Mouse (Mus musculus): Measurements from ENCODE around the gene B3glct. TPM values are rescaled to one million over a fixed set of nuclear protein-coding genes. Genes with fewer than 3 reads are reported as not detected.

Gene B3glct
- polyA plus RNA-seq, 1 experiment from 2014 or later, result 13.8 TPM

- Histone ChIP-seq H3K27me3 (ENCODE audit: control insufficient read depth, insufficient read depth, low read depth, low read length) (no peaks in the 10 kb centered on the region), H3K9ac (ENCODE audit: low read length) (no peak overlapping the region), H3K4me3 (ENCODE audit: low read length) (no peak overlapping the region), H3K27ac (ENCODE audit: low read length) (no peak overlapping the region), H3K9me3 (ENCODE audit: control insufficient read depth, low read length) (no peaks in the 10 kb centered on the region), H3K4me2 (ENCODE audit: low read depth, low read length) (no peak overlapping the region), H3K36me3 (ENCODE audit: control insufficient read depth, insufficient read depth, low read length) (no peaks in the 10 kb centered on the region), H3K4me1 (replicated peaks; ENCODE audit: control insufficient read depth, insufficient read depth, low read length) (no peaks in the 10 kb centered on the region)
- WGBS, result 70% methylated on average over 8 of the region's 8 CpGs
- ATAC-seq (ENCODE audit: low read depth), result no peak
Measured at GRCm38 (mm10) chr5:149767116-149767515, 89.1 kb downstream of the B3glct start.

GRCm38 (mm10) chr5:149767651-149768301 is 89.7 kb downstream of the B3glct start:
- Histone ChIP-seq H3K4me3 (ENCODE audit: low read length) (no peak overlapping the region), H3K9ac (ENCODE audit: low read length) (no peak overlapping the region), H3K27me3 (ENCODE audit: control insufficient read depth, insufficient read depth, low read depth, low read length) (no peaks in the 10 kb centered on the region), H3K9me3 (ENCODE audit: control insufficient read depth, low read length) (no peaks in the 10 kb centered on the region), H3K27ac (ENCODE audit: low read length) (no peak overlapping the region), H3K36me3 (ENCODE audit: control insufficient read depth, insufficient read depth, low read length) (no peaks in the 10 kb centered on the region), H3K4me1 (replicated peaks; ENCODE audit: control insufficient read depth, insufficient read depth, low read length) (no peaks in the 10 kb centered on the region), H3K4me2 (ENCODE audit: low read depth, low read length) (no peak overlapping the region)
- 69% methylated on average over 5 of the region's 5 CpGs for WGBS
- no peak for ATAC-seq (ENCODE audit: low read depth)

GRCm38 (mm10) chr5:149769666-149770065 is 91.6 kb downstream of the B3glct start:
- 95% methylated on average over 8 of the region's 8 CpGs for WGBS
- Histone ChIP-seq H3K4me3 (ENCODE audit: low read length) (no peak overlapping the region), H3K27ac (ENCODE audit: low read length) (no peak overlapping the region), H3K36me3 (ENCODE audit: control insufficient read depth, insufficient read depth, low read length) (no peaks in the 10 kb centered on the region), H3K4me1 (replicated peaks; ENCODE audit: control insufficient read depth, insufficient read depth, low read length) (no peaks in the 10 kb centered on the region), H3K27me3 (ENCODE audit: control insufficient read depth, insufficient read depth, low read depth, low read length) (no peaks in the 10 kb centered on the region), H3K9ac (ENCODE audit: low read length) (no peak overlapping the region), H3K9me3 (ENCODE audit: control insufficient read depth, low read length) (no peaks in the 10 kb centered on the region), H3K4me2 (ENCODE audit: low read depth, low read length) (no peak overlapping the region)
- ATAC-seq (ENCODE audit: low read depth), result no peak

DNA sequence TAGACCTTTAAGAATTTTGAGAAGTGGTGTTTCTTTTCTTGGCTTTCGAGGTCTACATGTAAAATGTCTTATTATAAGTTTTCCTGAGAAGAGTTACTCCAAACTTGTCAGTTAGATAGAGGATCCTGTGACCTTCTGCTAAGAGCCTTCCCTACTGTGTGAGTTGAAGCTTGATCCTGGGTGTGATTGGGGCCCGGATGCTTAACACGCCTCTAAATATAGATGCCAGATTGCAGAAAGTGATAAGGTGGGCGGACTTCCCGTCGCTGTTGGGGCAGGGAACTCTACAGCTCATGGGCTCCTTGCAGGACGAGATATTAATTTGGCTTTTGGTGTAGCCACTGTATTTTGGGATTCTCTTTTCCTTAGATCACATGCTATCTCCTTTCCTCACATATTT is 98.0 kb downstream of the B3glct start:
- Histone ChIP-seq H3K9me3 (ENCODE audit: control insufficient read depth, low read length) (peaks cover 4% of the 10 kb centered on the region; the same call in 1 of the 2 replicates), H3K9ac (ENCODE audit: low read length) (no peak overlapping the region), H3K4me2 (ENCODE audit: low read depth, low read length) (no peak overlapping the region), H3K36me3 (ENCODE audit: control insufficient read depth, insufficient read depth, low read length) (no peaks in the 10 kb centered on the region), H3K4me3 (ENCODE audit: low read length) (no peak overlapping the region), H3K4me1 (replicated peaks; ENCODE audit: control insufficient read depth, insufficient read depth, low read length) (no peaks in the 10 kb centered on the region), H3K27ac (ENCODE audit: low read length) (no peak overlapping the region), H3K27me3 (ENCODE audit: control insufficient read depth, insufficient read depth, low read depth, low read length) (no peaks in the 10 kb centered on the region)
- WGBS, result 57% methylated on average over 7 of the region's 7 CpGs
- ATAC-seq (ENCODE audit: low read depth), result no peak

GRCm38 (mm10) chr5:149779740-149780139 is 101.7 kb downstream of the B3glct start:
- peaks cover 4% of the 10 kb centered on the region; the same call in 1 of the 2 replicates for H3K9me3 ChIP-seq (ENCODE audit: control insufficient read depth, low read length)
- no peaks in the 10 kb centered on the region for H3K4me1 ChIP-seq (replicated peaks; ENCODE audit: control insufficient read depth, insufficient read depth, low read length)
- H3K27ac ChIP-seq (ENCODE audit: low read length), result no peak overlapping the region
- 94% methylated on average over 6 of the region's 6 CpGs for WGBS
- no peak overlapping the region for H3K9ac ChIP-seq (ENCODE audit: low read length)
- ATAC-seq (ENCODE audit: low read depth), result no peak
- no peak overlapping the region for H3K4me3 ChIP-seq (ENCODE audit: low read length)
- no peaks in the 10 kb centered on the region for H3K36me3 ChIP-seq (ENCODE audit: control insufficient read depth, insufficient read depth, low read length)
- H3K27me3 ChIP-seq (ENCODE audit: control insufficient read depth, insufficient read depth, low read depth, low read length), result no peaks in the 10 kb centered on the region
- H3K4me2 ChIP-seq (ENCODE audit: low read depth, low read length), result no peak overlapping the region

- Histone ChIP-seq H3K27me3 (ENCODE audit: control insufficient read depth, insufficient read depth, low read depth, low read length) (no peaks in the 10 kb centered on the region), H3K36me3 (ENCODE audit: control insufficient read depth, insufficient read depth, low read length) (no peaks in the 10 kb centered on the region), H3K4me1 (replicated peaks; ENCODE audit: control insufficient read depth, insufficient read depth, low read length) (no peaks in the 10 kb centered on the region), H3K4me2 (ENCODE audit: low read depth, low read length) (no peak overlapping the region), H3K9me3 (ENCODE audit: control insufficient read depth, low read length) (peaks cover 7% of the 10 kb centered on the region; the same call in 1 of the 2 replicates), H3K9ac (ENCODE audit: low read length) (no peak overlapping the region), H3K4me3 (ENCODE audit: low read length) (no peak overlapping the region), H3K27ac (ENCODE audit: low read length) (no peak overlapping the region)
- 92% methylated on average over 2 of the region's 2 CpGs for WGBS
- no peak for ATAC-seq (ENCODE audit: low read depth)
Measured at GRCm38 (mm10) chr5:149780411-149780810, 102.4 kb downstream of the B3glct start.

DNA sequence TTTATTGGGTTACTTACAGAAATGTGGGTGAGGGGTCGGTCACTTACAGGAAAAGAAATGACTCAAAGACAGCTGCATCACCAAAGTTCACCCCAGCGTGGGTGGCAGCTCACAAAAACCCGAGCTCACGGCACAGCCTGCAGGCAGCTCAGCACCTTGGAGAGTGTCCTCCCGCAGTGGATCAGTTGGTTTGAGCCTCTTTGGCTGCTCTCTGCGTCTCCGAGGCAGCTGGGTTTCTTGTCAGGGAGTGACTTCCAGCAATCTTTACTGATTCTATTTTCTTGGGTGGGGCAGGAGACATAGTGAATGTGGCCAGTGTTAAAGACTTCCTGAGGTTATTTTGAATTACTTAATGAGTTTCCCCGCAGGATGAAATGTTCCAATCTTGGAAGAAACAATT is 112.1 kb downstream of the B3glct start:
- no peaks in the 10 kb centered on the region for H3K36me3 ChIP-seq (ENCODE audit: control insufficient read depth, insufficient read depth, low read length)
- no peaks in the 10 kb centered on the region for H3K27me3 ChIP-seq (ENCODE audit: control insufficient read depth, insufficient read depth, low read depth, low read length)
- no peak overlapping the region for H3K4me3 ChIP-seq (ENCODE audit: low read length)
- no peak overlapping the region for H3K9ac ChIP-seq (ENCODE audit: low read length)
- no peak overlapping the region for H3K4me2 ChIP-seq (ENCODE audit: low read depth, low read length)
- H3K27ac ChIP-seq (ENCODE audit: low read length), result no peak overlapping the region
- no peak for ATAC-seq (ENCODE audit: low read depth)
- H3K4me1 ChIP-seq (replicated peaks; ENCODE audit: control insufficient read depth, insufficient read depth, low read length), result no peaks in the 10 kb centered on the region
- 18% methylated on average over 8 of the region's 8 CpGs for WGBS
- H3K9me3 ChIP-seq (ENCODE audit: control insufficient read depth, low read length), result peaks cover 12% of the 10 kb centered on the region

DNA sequence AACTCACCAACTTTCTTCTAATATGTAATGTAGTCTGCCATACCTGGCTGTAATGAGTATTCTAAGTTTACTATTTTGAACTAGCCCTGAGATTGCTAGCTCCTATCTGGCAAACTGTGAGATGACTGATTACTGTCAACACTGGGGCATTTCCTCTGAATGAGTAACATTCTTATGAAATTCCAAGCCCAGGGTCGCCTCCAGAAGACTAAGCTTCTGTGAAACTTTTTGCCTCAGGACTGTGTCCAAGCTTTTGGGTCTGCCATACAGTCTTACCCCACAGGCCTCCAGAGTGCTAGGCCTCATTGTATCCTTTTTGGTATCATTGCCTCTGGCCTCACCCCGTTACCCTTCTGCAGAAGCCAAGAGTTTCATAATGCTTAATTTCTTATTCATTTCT is 132.0 kb downstream of the B3glct start:
- Histone ChIP-seq H3K4me3 (ENCODE audit: low read length) (no peak overlapping the region), H3K27me3 (ENCODE audit: control insufficient read depth, insufficient read depth, low read depth, low read length) (no peaks in the 10 kb centered on the region), H3K4me1 (replicated peaks; ENCODE audit: control insufficient read depth, insufficient read depth, low read length) (no peaks in the 10 kb centered on the region), H3K36me3 (ENCODE audit: control insufficient read depth, insufficient read depth, low read length) (no peaks in the 10 kb centered on the region), H3K9me3 (ENCODE audit: control insufficient read depth, low read length) (no peaks in the 10 kb centered on the region), H3K27ac (ENCODE audit: low read length) (no peak overlapping the region), H3K9ac (ENCODE audit: low read length) (no peak overlapping the region), H3K4me2 (ENCODE audit: low read depth, low read length) (no peak overlapping the region)
- 50% methylated on average over 2 of the region's 2 CpGs for WGBS
- ATAC-seq (ENCODE audit: low read depth), result no peak

GRCm38 (mm10) chr5:149811835-149812234 is 133.8 kb downstream of the B3glct start:
- 31% methylated on average over 6 of the region's 6 CpGs for WGBS
- H3K4me2 ChIP-seq (ENCODE audit: low read depth, low read length), result no peak overlapping the region
- no peaks in the 10 kb centered on the region for H3K9me3 ChIP-seq (ENCODE audit: control insufficient read depth, low read length)
- no peak overlapping the region for H3K9ac ChIP-seq (ENCODE audit: low read length)
- no peak for ATAC-seq (ENCODE audit: low read depth)
- no peaks in the 10 kb centered on the region for H3K36me3 ChIP-seq (ENCODE audit: control insufficient read depth, insufficient read depth, low read length)
- no peak overlapping the region for H3K27ac ChIP-seq (ENCODE audit: low read length)
- no peak overlapping the region for H3K4me3 ChIP-seq (ENCODE audit: low read length)
- no peaks in the 10 kb centered on the region for H3K4me1 ChIP-seq (replicated peaks; ENCODE audit: control insufficient read depth, insufficient read depth, low read length)
- no peaks in the 10 kb centered on the region for H3K27me3 ChIP-seq (ENCODE audit: control insufficient read depth, insufficient read depth, low read depth, low read length)

Measured in lung, embryonic 16.5 days (tissue).